Mouse (Mus musculus): ENCODE results near the gene Gcc1. TPM values are rescaled to one million over a fixed set of nuclear protein-coding genes. Genes with fewer than 3 reads are reported as not detected.

Gcc1 gene
- total and polyA plus RNA-seq, 3 experiments = 9.0 to 9.2 TPM; not detected in 1

- H3K27ac ChIP-seq (ENCODE audit: control insufficient read depth, low read depth, low read length) = no peak overlapping the region
- no peak for DNase-seq (ENCODE audit: low read depth, low spot score)
- no peak overlapping the region for H3K4me3 ChIP-seq (ENCODE audit: control insufficient read depth in 1 of 2, insufficient read depth in 1 of 2, low read depth in 2 of 2, low read length in 2 of 2)
Observed at GRCm38 (mm10) chr6:28410053-28410452, 18.1 kb downstream of the Gcc1 start.

DNA sequence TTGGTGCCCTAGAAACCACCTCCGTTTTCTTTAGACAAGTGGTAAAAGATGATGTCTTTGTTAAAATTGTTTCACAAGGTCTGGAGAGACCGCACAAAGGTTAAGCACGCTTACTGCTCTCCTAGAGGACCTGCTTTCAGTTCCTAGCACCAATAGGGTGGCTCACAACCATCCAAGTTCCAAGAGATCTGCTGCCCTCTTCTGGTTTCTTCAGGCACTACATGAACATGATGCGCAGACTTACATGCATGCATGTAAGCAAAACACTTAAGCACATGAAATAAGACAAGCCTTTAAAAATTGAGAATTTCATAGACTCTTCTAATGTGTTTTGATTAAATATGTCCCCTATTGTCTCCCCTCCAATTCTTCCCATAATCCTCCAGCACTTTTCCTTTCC lies 28.4 kb downstream of the Gcc1 start:
- Histone ChIP-seq H3K36me3 (ENCODE audit: control insufficient read depth in 1 of 2, insufficient read depth in 2 of 2, low read length in 2 of 2) (no peaks in the 10 kb centered on the region), H3K27me3 (ENCODE audit: control insufficient read depth in 1 of 2, insufficient read depth in 2 of 2, low read length in 2 of 2) (no peaks in the 10 kb centered on the region), H3K79me2 (ENCODE audit: control insufficient read depth, insufficient read depth, low read length, poor library complexity) (no peaks in the 10 kb centered on the region; the same call in 1 of the 2 replicates), H3K27ac (ENCODE audit: control insufficient read depth, low read depth, low read length) (no peak overlapping the region), H3K9ac (ENCODE audit: control insufficient read depth, low read depth, low read length, poor library complexity, severe bottlenecking) (no peak overlapping the region), H3K9me3 (replicated peaks; ENCODE audit: insufficient read depth, low read length) (no peaks in the 10 kb centered on the region), H3K4me1 (ENCODE audit: control insufficient read depth in 1 of 2, insufficient read depth in 2 of 2, low read length in 2 of 2) (no peaks in the 10 kb centered on the region; a peak in 1 of 4 replicates), H3K4me3 (ENCODE audit: control insufficient read depth in 1 of 2, insufficient read depth in 1 of 2, low read depth in 2 of 2, low read length in 2 of 2) (no peak overlapping the region)
- DNase-seq (ENCODE audit: low read depth, low spot score) = peak; percentile 80
- TF ChIP-seq E2F4 (IDR thresholded peaks at IDR 0.05; ENCODE audit: borderline replicate concordance, low read depth, low read length) (no peak), RAD21 (IDR thresholded peaks at IDR 0.05; ENCODE audit: low read depth, low read length) (peak; percentile 80), MEF2A (IDR thresholded peaks at IDR 0.05; ENCODE audit: extremely low read depth, insufficient replicate concordance, low read depth, low read length, poor library complexity, severe bottlenecking) (no peak), SMC3 (IDR thresholded peaks at IDR 0.05; ENCODE audit: low read depth, low read length) (peak; percentile 73), CHD1 (IDR thresholded peaks at IDR 0.05; ENCODE audit: low read depth, low read length) (no peak), USF1 (IDR thresholded peaks at IDR 0.05; ENCODE audit: low read depth, low read length) (no peak), CTCF (IDR thresholded peaks at IDR 0.05 in 2 of 3, conservative IDR thresholded peaks at IDR 0.05 in 1 of 3; ENCODE audit: control insufficient read depth in 1 of 3, insufficient read depth in 1 of 3, low read depth in 2 of 3, low read length in 3 of 3, poor library complexity in 1 of 3, severe bottlenecking in 1 of 3) (peak; percentile 48 to 67 (median 59)), ZC3H11A (IDR thresholded peaks at IDR 0.05; ENCODE audit: low read depth, low read length) (peak; percentile 52)

More at GRCm38 (mm10) chr6:28410053-28410452, 18.1 kb downstream of the Gcc1 start:
- Histone ChIP-seq H3K27me3 (ENCODE audit: control insufficient read depth in 1 of 2, insufficient read depth in 2 of 2, low read length in 2 of 2) (no peaks in the 10 kb centered on the region), H3K79me2 (ENCODE audit: control insufficient read depth, insufficient read depth, low read length, poor library complexity) (no peaks in the 10 kb centered on the region), H3K9me3 (replicated peaks; ENCODE audit: insufficient read depth, low read length) (no peaks in the 10 kb centered on the region), H3K9ac (ENCODE audit: control insufficient read depth, low read depth, low read length, poor library complexity, severe bottlenecking) (no peak overlapping the region), H3K36me3 (ENCODE audit: control insufficient read depth in 1 of 2, insufficient read depth in 2 of 2, low read length in 2 of 2) (no peaks in the 10 kb centered on the region), H3K4me1 (ENCODE audit: control insufficient read depth in 1 of 2, insufficient read depth in 2 of 2, low read length in 2 of 2) (no peaks in the 10 kb centered on the region)
- TF ChIP-seq POLR2AphosphoS2 (IDR thresholded peaks at IDR 0.05; ENCODE audit: low read length) (no peak), ZC3H11A (IDR thresholded peaks at IDR 0.05; ENCODE audit: low read depth, low read length) (no peak), SMC3 (IDR thresholded peaks at IDR 0.05; ENCODE audit: low read depth, low read length) (no peak), JUND (IDR thresholded peaks at IDR 0.05; ENCODE audit: low read depth, low read length) (no peak), MXI1 (IDR thresholded peaks at IDR 0.05; ENCODE audit: low read depth, low read length) (no peak), ZNF384 (IDR thresholded peaks at IDR 0.05; ENCODE audit: low read depth, low read length) (no peak), UBTF (IDR thresholded peaks at IDR 0.05; ENCODE audit: borderline replicate concordance, insufficient read depth, low read depth, low read length) (no peak), ZMIZ1 (IDR thresholded peaks at IDR 0.05; ENCODE audit: low read depth, low read length) (no peak), MEF2A (IDR thresholded peaks at IDR 0.05; ENCODE audit: extremely low read depth, insufficient replicate concordance, low read depth, low read length, poor library complexity, severe bottlenecking) (no peak), MAFK (IDR thresholded peaks at IDR 0.05; ENCODE audit: borderline replicate concordance, low read depth, low read length) (no peak), GABPA (IDR thresholded peaks at IDR 0.05; ENCODE audit: low read depth, low read length) (no peak)

All from MEL (cell line).